Mouse (Mus musculus) hindbrain, embryonic 12.5 days (tissue): ENCODE data around the gene Uggt1. TPM values are rescaled to one million over a fixed set of nuclear protein-coding genes. Genes with fewer than 3 reads are reported as not detected.

ENCODE experiments used
- ATAC-seq: fragments of 200-750 bp; cut with Nextera tagmentation; 2 replicates; pipeline ENCODE4 v1.8.0; 2017; ENCODE audit warnings: moderate TSS enrichment; ENCODE audit not compliant: low FRiP score
- H3K27ac ChIP-seq: fragments of 300-500 bp; sonication (generic); 2 replicates; pipeline ENCODE4 v1.5.1; 2016; ENCODE audit warnings: mild to moderate bottlenecking
- H3K27me3 ChIP-seq: fragments of 300-500 bp; sonication (generic); 2 replicates; pipeline ENCODE4 v1.6.1; 2016; ENCODE audit warnings: mild to moderate bottlenecking
- H3K36me3 ChIP-seq: fragments of 300-500 bp; sonication (generic); 2 replicates; pipeline ENCODE4 v1.6.1; 2016; ENCODE audit warnings: mild to moderate bottlenecking
- H3K4me1 ChIP-seq: fragments of 300-500 bp; sonication (generic); 2 replicates; pipeline ENCODE4 v1.6.1; 2016
- H3K4me2 ChIP-seq: fragments of 300-500 bp; sonication (generic); replicated peaks from 2 replicates; pipeline ENCODE4 v1.6.1; 2016; ENCODE audit warnings: mild to moderate bottlenecking
- H3K4me3 ChIP-seq: fragments of 300-500 bp; sonication (generic); 2 replicates; pipeline ENCODE4 v1.5.1; 2016; ENCODE audit warnings: mild to moderate bottlenecking
- H3K9ac ChIP-seq: fragments of 300-500 bp; sonication (generic); 2 replicates; pipeline ENCODE4 v1.6.1; 2016; ENCODE audit warnings: mild to moderate bottlenecking, moderate library complexity
- H3K9me3 ChIP-seq: fragments of 300-500 bp; sonication (generic); replicated peaks from 2 replicates; pipeline ENCODE4 v1.6.1; 2016; ENCODE audit warnings: mild to moderate bottlenecking
- WGBS: fragments of 180-500 bp; shearing (Covaris S2); methylation state at CpG from one replicate; pipeline ENCODE4 v1.1.7; 2016; 5-methylcytosine and 5-hydroxymethylcytosine counted together
- microRNA-seq: library from miRNA; unstranded; fragments of <30 nt; microRNA quantifications from one replicate; pipeline ENCODE4, GENCODE M21; 2017
- polyA plus RNA-seq: library from polyadenylated mRNA; unstranded; fragments of >200 nt; fragmentation: Nextera tagmentation; extraction: Ambion mirVana; gene quantifications from 2 replicates; pipeline ENCODE4 v1.2.1, GENCODE M21; 2016

Gene Uggt1
- polyA plus RNA-seq, 1 experiment from 2014 or later: 61.0 TPM

DNA sequence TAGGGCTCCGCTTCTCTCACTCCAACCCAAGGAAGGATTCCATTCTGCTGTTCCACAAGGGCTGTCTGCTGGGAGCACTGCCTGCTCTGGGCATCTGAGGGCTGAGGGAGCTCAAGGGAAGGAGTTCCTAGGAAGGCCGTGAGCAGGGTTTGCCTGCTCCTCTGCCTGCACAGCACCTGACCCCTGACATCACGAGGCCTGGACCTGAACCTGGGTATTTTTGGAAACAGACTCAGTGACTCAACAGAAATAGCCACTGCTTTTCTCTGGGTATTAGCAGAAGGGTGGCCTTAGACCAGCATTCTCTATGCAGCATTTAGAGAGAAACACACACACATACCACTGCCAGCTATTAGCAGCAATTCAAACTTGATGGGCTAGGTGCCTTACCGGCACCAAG, 146.1 kb downstream of the Uggt1 start:
- 93% methylated on average over 4 of the region's 4 CpGs for WGBS
- Histone ChIP-seq H3K27me3 (no peaks in the 10 kb centered on the region), H3K36me3 (peaks cover 45% of the 10 kb centered on the region), H3K9ac (no peak overlapping the region), H3K4me1 (0 out of 2 replicates have a peak, but pooled peaks cover 2% of the 10 kb centered on the region), H3K9me3 (no peaks in the 10 kb centered on the region), H3K4me2 (no peak overlapping the region), H3K27ac (no peak overlapping the region), H3K4me3 (no peak overlapping the region)
- no peak for ATAC-seq

DNA sequence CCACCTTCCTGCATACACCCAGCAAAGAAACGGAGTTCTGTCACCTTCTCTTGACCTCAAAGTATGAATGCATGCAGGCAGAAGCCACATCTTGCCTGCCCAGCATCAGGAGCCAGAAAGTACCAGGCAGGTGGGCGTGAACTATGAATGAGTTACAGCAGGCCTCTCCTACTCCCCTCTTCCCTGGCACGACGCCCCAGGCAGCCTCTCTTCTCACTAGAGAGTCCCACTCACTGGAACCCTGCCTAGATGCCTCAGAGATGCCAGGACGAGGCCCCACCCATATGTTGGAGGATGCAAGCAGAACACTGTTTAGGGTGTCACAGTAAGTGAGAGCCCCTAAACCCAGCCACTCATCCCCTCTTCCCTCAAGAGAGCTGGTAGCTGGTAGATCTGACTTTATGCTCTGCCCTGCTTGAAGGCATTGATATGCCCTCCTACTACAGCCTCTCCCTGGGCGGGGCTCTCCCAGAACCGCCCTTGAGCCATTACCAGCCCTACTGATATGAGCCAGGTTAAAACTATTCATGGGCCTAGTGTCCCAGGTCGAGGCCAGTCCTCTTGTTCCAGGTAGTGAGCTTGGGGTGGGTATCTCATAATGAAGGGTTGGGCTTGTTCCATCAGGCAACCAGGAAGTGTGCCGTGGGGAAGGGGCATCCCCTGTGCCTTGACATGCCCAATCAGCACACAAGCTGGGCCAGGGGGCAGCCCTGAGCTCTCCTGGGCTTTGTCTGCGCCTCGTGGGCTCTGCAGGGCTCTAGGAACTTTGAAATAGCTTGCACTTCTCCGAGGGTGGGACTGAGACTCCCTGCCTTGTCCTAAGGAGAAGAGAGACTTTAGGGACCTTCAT, 148.9 kb downstream of the Uggt1 start:
- no peak overlapping the region for H3K4me3 ChIP-seq
- WGBS: 87% methylated on average over 12 of the region's 12 CpGs
- H3K9me3 ChIP-seq: no peaks in the 10 kb centered on the region
- no peak for ATAC-seq
- peaks cover 35% of the 10 kb centered on the region for H3K36me3 ChIP-seq
- H3K27me3 ChIP-seq: no peaks in the 10 kb centered on the region
- peaks cover 6% of the 10 kb centered on the region; the same call in 1 of the 2 replicates for H3K4me1 ChIP-seq
- no peak overlapping the region for H3K4me2 ChIP-seq
- no peak overlapping the region for H3K27ac ChIP-seq
- no peak overlapping the region for H3K9ac ChIP-seq

- Histone ChIP-seq H3K4me2 (no peak overlapping the region), H3K27me3 (no peaks in the 10 kb centered on the region), H3K4me1 (peaks cover 24% of the 10 kb centered on the region), H3K27ac (no peak overlapping the region), H3K9me3 (no peaks in the 10 kb centered on the region), H3K36me3 (peaks cover 35% of the 10 kb centered on the region), H3K9ac (no peak overlapping the region), H3K4me3 (no peak overlapping the region)
- 90% methylated on average over 8 of the region's 8 CpGs for WGBS
- no peak for ATAC-seq
Measured at GRCm38 (mm10) chr1:36093741-36094140, 150.8 kb downstream of the Uggt1 start.

DNA sequence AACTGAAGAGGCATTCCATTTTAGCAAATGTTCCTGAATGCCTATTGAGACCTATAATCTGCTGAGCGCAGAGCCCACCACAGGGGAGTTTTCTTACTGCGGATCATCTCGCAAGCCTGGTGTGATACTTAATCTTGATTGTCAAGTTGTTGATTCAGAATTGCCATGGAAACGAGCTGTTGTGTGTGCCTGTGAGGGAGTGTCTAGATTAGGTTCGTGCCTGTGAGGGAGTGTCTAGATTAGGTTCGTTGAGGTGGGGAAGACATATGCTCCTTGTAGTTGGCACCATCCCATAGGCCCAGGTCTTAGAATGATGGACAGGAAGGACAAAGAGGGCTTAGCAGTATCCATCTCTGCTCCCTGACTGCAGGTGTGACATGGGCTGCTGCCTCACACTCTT, 153.3 kb downstream of the Uggt1 start:
- WGBS: 75% methylated on average over 6 of the region's 6 CpGs
- no peak for ATAC-seq
- Histone ChIP-seq H3K4me2 (no peak overlapping the region), H3K27ac (no peak overlapping the region), H3K36me3 (peaks cover 38% of the 10 kb centered on the region), H3K4me1 (peaks cover 35% of the 10 kb centered on the region), H3K27me3 (no peaks in the 10 kb centered on the region), H3K4me3 (no peak overlapping the region), H3K9me3 (no peaks in the 10 kb centered on the region), H3K9ac (no peak overlapping the region)

DNA sequence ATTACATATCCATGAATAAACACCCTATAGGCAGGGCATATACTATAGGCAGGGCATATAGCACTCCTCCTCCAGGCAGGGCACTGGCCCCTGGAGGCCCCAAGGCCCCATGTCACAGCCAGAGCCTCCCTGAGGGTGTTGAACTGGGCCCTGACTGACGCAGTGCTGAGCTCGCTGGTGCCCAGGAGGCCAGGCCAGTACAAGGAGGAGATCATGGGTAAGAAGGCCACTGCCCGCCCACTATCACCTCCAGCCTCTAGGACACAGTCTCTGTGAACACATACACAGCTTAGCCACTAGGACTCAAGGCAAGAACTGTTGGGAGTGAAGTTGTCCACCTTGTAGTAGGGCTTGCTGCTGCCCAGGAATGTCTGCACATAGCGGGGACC, 153.8 kb downstream of the Uggt1 start:
- H3K4me2 ChIP-seq: no peak overlapping the region
- 86% methylated on average over 4 of the region's 4 CpGs for WGBS
- peaks cover 35% of the 10 kb centered on the region for H3K4me1 ChIP-seq
- H3K36me3 ChIP-seq: peaks cover 39% of the 10 kb centered on the region
- no peak overlapping the region for H3K9ac ChIP-seq
- no peak overlapping the region for H3K27ac ChIP-seq
- no peaks in the 10 kb centered on the region for H3K9me3 ChIP-seq
- 0 out of 2 replicates have a peak, but pooled peaks have one; percentile 12 for ATAC-seq
- no peaks in the 10 kb centered on the region for H3K27me3 ChIP-seq
- no peak overlapping the region for H3K4me3 ChIP-seq

Small RNA genes lying within 50 kb of the gene (microRNA-seq; reads per million reads assigned to microRNA genes)
- gene Mir6897: 4.3 reads per million, percentile 9 among the genes with 10 or more reads in this experiment

Other genes starting within 250 kb of the Uggt1 start
- gene Hs6st1, start 176.3 kb downstream of the Uggt1 start, polyA plus RNA-seq: 20.5 and 22.0 TPM in 2 replicates
- 0.52 and 0.77 TPM in 2 replicates for gene Neurl3, start 30.0 kb upstream of the Uggt1 start, polyA plus RNA-seq
- 3.6 and 3.8 TPM in 2 replicates for gene Arid5a, start 63.0 kb upstream of the Uggt1 start, polyA plus RNA-seq
- gene Kansl3, start 124.5 kb upstream of the Uggt1 start, polyA plus RNA-seq: 44.5 and 45.4 TPM in 2 replicates
- gene Fer1l5, start 127.6 kb upstream of the Uggt1 start, polyA plus RNA-seq: 2.3 and 2.6 TPM in 2 replicates
- gene Lman2l, start 200.6 kb upstream of the Uggt1 start, polyA plus RNA-seq: 74.3 and 76.7 TPM in 2 replicates
- 11.3 and 11.5 TPM in 2 replicates for gene Cnnm4, start 226.9 kb upstream of the Uggt1 start, polyA plus RNA-seq